Mouse (Mus musculus): ENCODE data around the gene Frat2. TPM values are rescaled to one million over a fixed set of nuclear protein-coding genes. Genes with fewer than 3 reads are reported as not detected.

Frat2 gene
- 1.0 TPM for polyA plus RNA-seq (2014; fragmentation: Illumina TruSeq; extraction: RNeasy Lipid Tissue Mini Kit (QIAGEN cat#74804); ENCODE audit: low read depth, low replicate concordance)

GRCm38 (mm10) chr19:41847992-41848851 is at the start of gene Frat2:
TSS of gene Frat2 (minus strand) at chr19:41848132.

DNA sequence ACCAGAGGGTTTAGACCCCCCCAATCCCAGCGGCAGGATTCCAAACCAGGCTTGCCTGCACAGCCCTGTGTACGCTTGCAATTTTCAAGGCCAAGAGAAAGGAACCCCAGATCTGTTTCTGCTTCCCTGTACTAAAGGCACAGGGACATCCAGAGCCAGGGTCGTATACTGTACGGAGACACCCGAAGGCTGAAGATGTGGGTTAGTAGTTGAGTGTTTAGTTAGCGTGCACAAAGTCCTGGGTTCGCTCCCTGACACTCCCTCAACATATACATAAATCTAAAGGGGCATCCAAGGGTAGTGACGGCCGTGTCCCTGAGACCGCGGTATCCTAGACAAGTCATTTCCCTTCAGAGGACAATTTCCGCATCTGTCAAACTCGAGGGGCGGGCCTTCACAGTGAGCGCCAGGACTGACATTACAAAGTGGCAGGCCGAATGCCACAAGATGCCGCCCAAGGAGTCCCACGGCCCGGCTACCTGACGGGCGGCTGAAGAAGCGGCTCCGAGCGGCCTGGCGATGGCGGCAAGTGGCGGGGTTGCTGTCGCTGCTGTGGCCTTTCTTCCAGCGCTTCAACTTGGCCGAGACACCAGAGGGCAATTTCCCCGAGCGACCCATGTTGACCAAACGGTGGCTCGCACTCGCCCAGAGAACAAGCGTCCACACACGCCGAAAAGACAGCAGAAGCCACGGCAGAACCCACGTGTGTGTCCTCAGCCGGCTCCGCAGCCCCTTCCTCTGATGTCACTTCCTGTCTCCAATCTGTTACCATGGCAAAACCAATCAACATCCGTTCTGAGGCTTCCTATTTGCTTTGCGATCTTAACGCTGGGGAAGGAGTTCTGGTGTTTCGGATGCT is 47.8 kb upstream of the Frat2 start, which contains the start of gene Rrp12:
Gene Rrp12 (minus strand): TSS at position 714 of the 859 bp plus-strand sequence.

GRCm38 (mm10) chr19:41829381-41830105 is 18.4 kb downstream of the Frat2 start, which contains the start of gene Frat1:
TSS of gene Frat1 (plus strand) at chr19:41829970.

GRCm38 (mm10) chr19:41801742-41802369 is 46.1 kb downstream of the Frat2 start, which contains the start of gene Arhgap19:
TSS of gene Arhgap19 (minus strand) at chr19:41802047.

Other genes with a start within 250 kb of the Frat2 start
- gene Slit1, start 104.5 kb downstream of the Frat2 start, polyA plus RNA-seq (2014; fragmentation: Illumina TruSeq; extraction: RNeasy Lipid Tissue Mini Kit (QIAGEN cat#74804); ENCODE audit: low read depth, low replicate concordance), result not detected
- 1.8 TPM for gene Arhgap19, start 46.1 kb downstream of the Frat2 start, polyA plus RNA-seq (2014; fragmentation: Illumina TruSeq; extraction: RNeasy Lipid Tissue Mini Kit (QIAGEN cat#74804); ENCODE audit: low read depth, low replicate concordance)
- gene Frat1, start 18.2 kb downstream of the Frat2 start, polyA plus RNA-seq (2014; fragmentation: Illumina TruSeq; extraction: RNeasy Lipid Tissue Mini Kit (QIAGEN cat#74804); ENCODE audit: low read depth, low replicate concordance), result 1.5 TPM
- 10.8 TPM for gene Rrp12, start 48.0 kb upstream of the Frat2 start, polyA plus RNA-seq (2014; fragmentation: Illumina TruSeq; extraction: RNeasy Lipid Tissue Mini Kit (QIAGEN cat#74804); ENCODE audit: low read depth, low replicate concordance)
- gene Pgam1, start 63.8 kb upstream of the Frat2 start, polyA plus RNA-seq (2014; fragmentation: Illumina TruSeq; extraction: RNeasy Lipid Tissue Mini Kit (QIAGEN cat#74804); ENCODE audit: low read depth, low replicate concordance), result 116 TPM
- gene Exosc1, start 85.3 kb upstream of the Frat2 start, polyA plus RNA-seq (2014; fragmentation: Illumina TruSeq; extraction: RNeasy Lipid Tissue Mini Kit (QIAGEN cat#74804); ENCODE audit: low read depth, low replicate concordance), result 17.6 TPM
- gene Zdhhc16, start 85.3 kb upstream of the Frat2 start, polyA plus RNA-seq (2014; fragmentation: Illumina TruSeq; extraction: RNeasy Lipid Tissue Mini Kit (QIAGEN cat#74804); ENCODE audit: low read depth, low replicate concordance), result 18.1 TPM
- 18.8 TPM for gene Mms19, start 133.0 kb upstream of the Frat2 start, polyA plus RNA-seq (2014; fragmentation: Illumina TruSeq; extraction: RNeasy Lipid Tissue Mini Kit (QIAGEN cat#74804); ENCODE audit: low read depth, low replicate concordance)
- gene Ubtd1, start 133.6 kb upstream of the Frat2 start, polyA plus RNA-seq (2014; fragmentation: Illumina TruSeq; extraction: RNeasy Lipid Tissue Mini Kit (QIAGEN cat#74804); ENCODE audit: low read depth, low replicate concordance), result 22.9 TPM
- gene Ankrd2, start 187.9 kb upstream of the Frat2 start, polyA plus RNA-seq (2014; fragmentation: Illumina TruSeq; extraction: RNeasy Lipid Tissue Mini Kit (QIAGEN cat#74804); ENCODE audit: low read depth, low replicate concordance), result not detected
- gene Hoga1, start 197.5 kb upstream of the Frat2 start, polyA plus RNA-seq (2014; fragmentation: Illumina TruSeq; extraction: RNeasy Lipid Tissue Mini Kit (QIAGEN cat#74804); ENCODE audit: low read depth, low replicate concordance), result 0.84 TPM
- not detected for gene 4933411K16Rik, start 204.1 kb upstream of the Frat2 start, polyA plus RNA-seq (2014; fragmentation: Illumina TruSeq; extraction: RNeasy Lipid Tissue Mini Kit (QIAGEN cat#74804); ENCODE audit: low read depth, low replicate concordance)
- 2.1 TPM for gene Morn4, start 238.2 kb upstream of the Frat2 start, polyA plus RNA-seq (2014; fragmentation: Illumina TruSeq; extraction: RNeasy Lipid Tissue Mini Kit (QIAGEN cat#74804); ENCODE audit: low read depth, low replicate concordance)
- 17.5 TPM for gene Pi4k2a, start 242.3 kb upstream of the Frat2 start, polyA plus RNA-seq (2014; fragmentation: Illumina TruSeq; extraction: RNeasy Lipid Tissue Mini Kit (QIAGEN cat#74804); ENCODE audit: low read depth, low replicate concordance)

Measured in heart, adult 10 weeks (tissue).